Mouse (Mus musculus) megakaryocyte, embryonic 14.5 days (primary cell): ENCODE results near the gene Pygl.

ENCODE experiments used
- FLI1 ChIP-seq: IDR thresholded peaks from 2 replicates; pipeline ENCODE4 v1.6.1; 2012; ENCODE audit warnings: low read length, inconsistent platforms, mixed read lengths
- GATA1 ChIP-seq: IDR thresholded peaks from 3 replicates; pipeline ENCODE4 v1.6.1; 2012; ENCODE audit warnings: mixed read lengths, low read length, inconsistent platforms, borderline replicate concordance

- TF ChIP-seq GATA1 = no peak
- TF ChIP-seq FLI1 = no peak
These were observed 23.1 kb downstream of the Pygl start for GRCm38 (mm10) chr12:70208214-70208613.
